Mouse (Mus musculus) hindbrain, embryonic 12.5 days (tissue): ENCODE results near the gene Hoxc9. TPM values are rescaled to one million over a fixed set of nuclear protein-coding genes. Genes with fewer than 3 reads are reported as not detected.
A peak's percentile ranks its signal among the peaks of the same experiment; 100 is the strongest.

Experiments used
- ATAC-seq: fragments of 200-750 bp; cut with Nextera tagmentation; 2 replicates; pipeline ENCODE4 v1.8.0; 2017; ENCODE audit warnings: moderate TSS enrichment; ENCODE audit not compliant: low FRiP score
- H3K27ac ChIP-seq: fragments of 300-500 bp; sonication (generic); 2 replicates; pipeline ENCODE4 v1.5.1; 2016; ENCODE audit warnings: mild to moderate bottlenecking
- H3K27me3 ChIP-seq: fragments of 300-500 bp; sonication (generic); 2 replicates; pipeline ENCODE4 v1.6.1; 2016; ENCODE audit warnings: mild to moderate bottlenecking
- H3K36me3 ChIP-seq: fragments of 300-500 bp; sonication (generic); 2 replicates; pipeline ENCODE4 v1.6.1; 2016; ENCODE audit warnings: mild to moderate bottlenecking
- H3K4me1 ChIP-seq: fragments of 300-500 bp; sonication (generic); 2 replicates; pipeline ENCODE4 v1.6.1; 2016
- H3K4me2 ChIP-seq: fragments of 300-500 bp; sonication (generic); replicated peaks from 2 replicates; pipeline ENCODE4 v1.6.1; 2016; ENCODE audit warnings: mild to moderate bottlenecking
- H3K4me3 ChIP-seq: fragments of 300-500 bp; sonication (generic); 2 replicates; pipeline ENCODE4 v1.5.1; 2016; ENCODE audit warnings: mild to moderate bottlenecking
- H3K9ac ChIP-seq: fragments of 300-500 bp; sonication (generic); 2 replicates; pipeline ENCODE4 v1.6.1; 2016; ENCODE audit warnings: mild to moderate bottlenecking, moderate library complexity
- H3K9me3 ChIP-seq: fragments of 300-500 bp; sonication (generic); replicated peaks from 2 replicates; pipeline ENCODE4 v1.6.1; 2016; ENCODE audit warnings: mild to moderate bottlenecking
- WGBS: fragments of 180-500 bp; shearing (Covaris S2); methylation state at CpG from one replicate; pipeline ENCODE4 v1.1.7; 2016; 5-methylcytosine and 5-hydroxymethylcytosine counted together
- polyA plus RNA-seq: library from polyadenylated mRNA; unstranded; fragments of >200 nt; fragmentation: Nextera tagmentation; extraction: Ambion mirVana; gene quantifications from 2 replicates; pipeline ENCODE4 v1.2.1, GENCODE M21; 2016

Hoxc9 gene
- polyA plus RNA-seq, 1 experiment from 2014 or later: not detected

DNA sequence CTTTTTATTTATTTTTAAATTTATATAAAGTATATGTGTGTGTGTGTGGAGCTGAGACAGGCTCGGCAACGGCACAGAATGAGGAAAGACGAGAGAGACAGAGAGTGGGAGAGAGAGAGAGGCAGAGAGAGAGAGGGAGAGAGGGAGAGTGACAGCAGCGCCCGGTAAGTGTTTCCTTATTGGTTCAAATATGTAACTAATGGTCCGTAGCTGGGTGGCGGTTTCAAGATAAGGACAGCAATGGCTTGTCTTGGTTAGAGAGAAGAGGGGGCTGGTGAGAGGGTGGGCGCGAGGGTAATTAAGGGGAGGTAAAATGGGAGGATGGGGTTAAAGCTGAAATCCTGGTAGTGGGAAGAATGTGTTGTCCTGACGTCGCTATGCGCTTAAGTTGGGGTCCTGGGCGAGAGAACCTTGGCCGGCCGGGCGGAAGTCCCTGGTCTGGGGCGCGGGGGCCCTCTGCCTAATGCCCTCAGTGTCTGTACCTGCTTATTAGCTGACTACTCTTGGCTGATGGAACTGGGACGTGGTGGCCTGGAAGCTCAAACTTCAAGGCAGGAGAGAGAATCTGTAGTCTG lies 22.5 kb downstream of the Hoxc9 start:
- Histone ChIP-seq H3K9me3 (no peaks in the 10 kb centered on the region), H3K4me2 (peak overlapping the region; percentile 49), H3K27me3 (peaks cover 97% of the 10 kb centered on the region), H3K4me3 (peak overlapping the region; percentile 29; the same call in 1 of the 2 replicates), H3K9ac (no peak overlapping the region), H3K27ac (no peak overlapping the region), H3K4me1 (peaks cover 7% of the 10 kb centered on the region), H3K36me3 (no peaks in the 10 kb centered on the region)
- no peak for ATAC-seq
- WGBS: 1% methylated on average over 19 of the region's 19 CpGs

DNA sequence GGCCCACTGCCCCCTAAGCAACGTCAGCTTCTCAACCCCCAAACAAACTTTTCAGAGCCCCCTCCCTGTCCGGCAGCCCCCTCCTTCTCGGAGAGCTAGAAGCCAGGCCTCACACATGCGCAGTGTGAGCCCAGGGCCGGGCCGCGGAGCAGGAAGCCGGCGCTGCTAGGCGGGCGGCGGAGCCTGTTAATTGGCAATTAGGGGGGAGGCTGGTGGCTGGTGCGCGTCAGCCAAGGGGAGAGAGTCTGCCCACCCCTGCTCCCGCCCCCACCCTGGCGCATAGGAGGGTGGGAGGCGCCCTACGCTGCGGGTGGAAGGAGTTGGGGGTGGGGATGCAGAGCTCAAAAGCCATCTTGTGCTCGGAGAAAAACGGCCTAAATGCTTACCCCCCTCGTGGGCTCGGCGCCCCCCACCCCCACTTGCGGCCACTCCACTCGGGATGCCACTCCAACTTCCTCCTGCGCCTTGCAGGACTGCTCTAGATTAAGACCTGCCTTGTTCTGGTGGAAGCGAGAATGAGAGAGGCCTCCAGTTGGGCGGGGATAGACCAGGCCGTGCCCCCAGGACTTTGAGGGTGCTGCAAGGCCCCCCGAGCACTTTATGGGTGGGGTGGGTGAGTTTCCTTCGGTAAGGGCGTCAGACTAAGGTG lies 23.1 kb downstream of the Hoxc9 start:
- 0 out of 2 replicates have a peak overlapping the region, but pooled peaks have one; percentile 18 for H3K9ac ChIP-seq

DNA sequence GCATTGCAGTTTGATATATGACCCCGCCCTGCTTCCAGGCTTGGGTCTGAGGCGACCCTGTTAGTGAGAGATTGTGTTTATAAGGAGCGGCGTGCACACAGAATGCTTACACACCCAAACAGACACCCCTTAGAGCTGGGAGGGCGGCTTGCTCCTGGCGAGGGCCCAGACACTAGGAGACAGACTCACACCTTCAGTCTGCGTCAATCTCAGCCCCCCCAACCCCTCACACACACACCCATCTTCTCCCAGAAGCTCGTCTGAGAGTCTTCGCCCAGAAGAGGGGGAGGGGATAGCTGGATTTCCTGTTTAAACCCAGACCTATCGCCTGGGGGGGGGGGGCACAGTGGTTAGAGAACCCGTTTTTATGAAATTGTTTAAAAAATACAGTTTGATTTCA lies 23.7 kb downstream of the Hoxc9 start:
- ATAC-seq: no peak
- no peak overlapping the region for H3K9ac ChIP-seq
- H3K4me1 ChIP-seq: peaks cover 7% of the 10 kb centered on the region
- H3K4me2 ChIP-seq: no peak overlapping the region
- no peaks in the 10 kb centered on the region for H3K9me3 ChIP-seq
- no peaks in the 10 kb centered on the region for H3K36me3 ChIP-seq
- no peak overlapping the region; the same call in 1 of the 2 replicates for H3K4me3 ChIP-seq
- H3K27ac ChIP-seq: no peak overlapping the region
- H3K27me3 ChIP-seq: peaks cover 97% of the 10 kb centered on the region
- WGBS: 4% methylated on average over 9 of the region's 11 CpGs

More for the DNA sequence above, 23.1 kb downstream of the Hoxc9 start:
- WGBS: under 1% methylated on average over 31 of the region's 33 CpGs
- Histone ChIP-seq H3K4me3 (peak overlapping the region; percentile 29), H3K4me2 (peak overlapping the region; percentile 49), H3K4me1 (peaks cover 7% of the 10 kb centered on the region), H3K27me3 (peaks cover 97% of the 10 kb centered on the region), H3K9me3 (no peaks in the 10 kb centered on the region), H3K36me3 (no peaks in the 10 kb centered on the region), H3K27ac (no peak overlapping the region)
- peak; percentile 61 for ATAC-seq

DNA sequence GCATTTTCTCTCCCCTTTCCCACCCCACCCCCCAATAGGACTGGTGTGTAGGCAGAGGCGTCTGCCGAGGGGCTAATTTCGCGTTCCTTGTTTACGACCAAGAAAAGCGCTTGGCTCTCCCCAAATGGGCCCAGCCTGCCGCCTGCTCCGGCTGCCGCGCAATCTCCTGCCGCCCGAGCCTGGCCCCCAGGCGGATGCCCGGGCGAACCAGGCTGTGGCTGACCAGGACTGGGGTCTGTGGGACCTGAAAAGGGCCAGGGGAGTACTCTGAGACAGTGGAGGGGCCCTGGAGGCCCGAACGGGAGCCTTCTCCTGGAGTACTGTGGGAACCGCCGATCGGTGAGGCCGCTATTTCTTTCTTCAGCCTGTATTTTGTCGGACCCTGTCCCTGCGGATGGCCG lies 24.3 kb downstream of the Hoxc9 start:
- WGBS: 1% methylated on average over 24 of the region's 24 CpGs

DNA sequence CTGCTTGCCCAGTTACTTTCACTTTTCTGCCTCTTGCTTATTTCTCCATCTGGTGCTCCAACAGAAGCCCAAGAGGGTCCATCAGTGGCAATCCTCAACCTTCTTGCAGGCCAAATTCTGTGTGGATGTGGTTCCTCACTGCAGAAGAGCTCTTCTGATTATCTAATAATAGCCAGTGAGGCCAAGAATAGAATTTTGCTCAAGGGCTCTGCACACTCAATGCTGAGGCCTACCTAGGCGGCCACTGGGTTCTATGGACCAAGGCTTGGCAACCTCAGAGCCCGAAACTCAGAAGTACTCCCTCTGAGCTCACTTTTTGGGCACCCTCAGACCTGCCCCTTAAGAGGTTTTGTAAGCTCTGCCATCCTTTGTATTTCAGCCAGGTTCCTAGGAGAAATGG lies 25.1 kb downstream of the Hoxc9 start:
- Histone ChIP-seq H3K4me3 (no peak overlapping the region), H3K36me3 (no peaks in the 10 kb centered on the region), H3K9ac (no peak overlapping the region), H3K4me1 (peaks cover 7% of the 10 kb centered on the region), H3K4me2 (no peak overlapping the region), H3K27ac (no peak overlapping the region), H3K27me3 (peaks cover 99% of the 10 kb centered on the region), H3K9me3 (no peaks in the 10 kb centered on the region)
- 10% methylated on average over 2 of the region's 2 CpGs for WGBS
- ATAC-seq: no peak

More for the DNA sequence above, 24.3 kb downstream of the Hoxc9 start:
- Histone ChIP-seq H3K4me1 (peaks cover 7% of the 10 kb centered on the region), H3K36me3 (no peaks in the 10 kb centered on the region), H3K27me3 (peaks cover 97% of the 10 kb centered on the region), H3K4me2 (no peak overlapping the region), H3K4me3 (0 out of 2 replicates have a peak overlapping the region, but pooled peaks have one; percentile 2), H3K27ac (no peak overlapping the region), H3K9me3 (no peaks in the 10 kb centered on the region), H3K9ac (no peak overlapping the region)
- no peak for ATAC-seq

DNA sequence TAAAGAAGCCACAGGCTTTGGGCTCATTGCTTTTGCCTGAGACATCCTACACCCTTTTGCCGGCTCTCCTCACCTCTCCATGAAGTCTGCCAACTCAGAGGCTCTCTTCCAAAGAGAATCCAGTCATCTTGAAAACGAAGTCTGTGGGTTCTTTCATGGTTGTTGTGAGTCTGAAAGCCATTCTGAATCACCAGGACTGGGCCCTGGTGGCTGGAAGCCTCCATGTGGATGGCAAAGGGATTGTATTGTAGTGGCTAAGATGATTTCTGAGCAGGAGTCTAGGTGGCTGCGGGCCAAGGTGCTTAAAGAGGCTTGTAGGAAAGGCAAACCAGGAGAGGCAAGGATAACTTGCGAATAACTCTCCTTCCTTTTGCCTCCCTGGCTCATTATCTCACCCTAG lies 25.9 kb downstream of the Hoxc9 start:
- 5% methylated on average over 4 of the region's 4 CpGs for WGBS
- H3K27ac ChIP-seq: no peak overlapping the region

DNA sequence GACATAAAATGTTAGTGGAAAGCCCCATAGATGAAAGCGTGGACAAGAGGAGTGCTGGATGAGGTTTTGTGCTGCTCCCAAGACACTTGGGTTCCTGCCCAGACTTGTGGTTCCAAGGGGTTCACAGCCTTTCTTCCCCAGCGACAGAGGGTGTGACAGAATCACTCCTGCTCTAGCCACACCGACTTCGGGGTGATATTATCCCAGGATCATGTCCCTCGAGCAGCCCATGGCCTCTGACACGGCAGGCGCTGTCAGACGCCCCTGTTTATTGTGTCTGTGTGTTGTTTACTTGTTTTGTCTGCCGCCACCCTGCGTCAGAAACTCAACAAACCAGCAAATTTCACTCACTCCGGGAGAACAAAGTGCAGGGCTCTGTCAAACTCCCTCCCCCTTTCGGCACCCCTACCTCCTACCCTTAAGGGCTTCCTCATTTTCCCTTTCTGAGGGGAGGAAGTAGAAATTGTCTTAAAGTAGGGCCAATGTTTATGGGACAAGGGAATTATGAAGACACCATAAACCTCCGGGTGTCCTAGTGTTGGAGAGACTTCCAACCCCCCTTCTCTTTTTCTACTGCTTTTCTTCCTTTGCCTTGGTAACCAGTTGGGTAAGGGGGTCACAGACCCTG lies 26.7 kb downstream of the Hoxc9 start:
- ATAC-seq: no peak
- Histone ChIP-seq H3K36me3 (no peaks in the 10 kb centered on the region), H3K9ac (no peak overlapping the region), H3K27ac (no peak overlapping the region), H3K4me2 (no peak overlapping the region), H3K9me3 (no peaks in the 10 kb centered on the region), H3K4me1 (peaks cover 7% of the 10 kb centered on the region), H3K27me3 (peaks cover 100% of the 10 kb centered on the region), H3K4me3 (no peak overlapping the region)
- 1% methylated on average over 13 of the region's 13 CpGs for WGBS

More for the DNA sequence above, 25.9 kb downstream of the Hoxc9 start:
- Histone ChIP-seq H3K9ac (no peak overlapping the region), H3K27me3 (peaks cover 100% of the 10 kb centered on the region), H3K36me3 (no peaks in the 10 kb centered on the region), H3K4me3 (no peak overlapping the region), H3K4me2 (no peak overlapping the region), H3K9me3 (no peaks in the 10 kb centered on the region), H3K4me1 (peaks cover 7% of the 10 kb centered on the region)
- ATAC-seq: no peak

DNA sequence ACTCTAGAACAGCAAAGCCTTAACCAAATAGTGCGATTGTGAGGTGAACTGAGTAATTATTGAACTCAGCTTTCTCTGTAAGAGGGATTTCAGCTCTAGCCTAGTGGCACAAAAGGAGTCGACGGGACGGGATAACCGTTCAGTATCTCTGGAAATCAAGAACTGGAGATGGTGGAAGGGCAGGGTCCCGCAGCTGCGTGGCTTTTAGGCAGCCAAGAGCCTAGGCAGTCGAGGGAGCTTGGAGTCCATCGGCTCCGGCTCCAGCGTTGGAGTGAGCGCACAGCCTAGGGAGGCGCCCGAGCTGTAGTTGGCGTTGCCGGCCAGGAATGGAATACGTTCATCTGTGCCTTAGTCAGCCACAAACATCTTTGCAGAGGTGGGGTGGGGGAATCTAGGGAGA lies 29.1 kb downstream of the Hoxc9 start:
- Histone ChIP-seq H3K27ac (no peak overlapping the region), H3K9me3 (no peaks in the 10 kb centered on the region), H3K4me3 (no peak overlapping the region), H3K4me1 (no peaks in the 10 kb centered on the region), H3K27me3 (peaks cover 100% of the 10 kb centered on the region), H3K9ac (no peak overlapping the region), H3K36me3 (no peaks in the 10 kb centered on the region), H3K4me2 (no peak overlapping the region)
- WGBS: 2% methylated on average over 17 of the region's 17 CpGs
- no peak for ATAC-seq

DNA sequence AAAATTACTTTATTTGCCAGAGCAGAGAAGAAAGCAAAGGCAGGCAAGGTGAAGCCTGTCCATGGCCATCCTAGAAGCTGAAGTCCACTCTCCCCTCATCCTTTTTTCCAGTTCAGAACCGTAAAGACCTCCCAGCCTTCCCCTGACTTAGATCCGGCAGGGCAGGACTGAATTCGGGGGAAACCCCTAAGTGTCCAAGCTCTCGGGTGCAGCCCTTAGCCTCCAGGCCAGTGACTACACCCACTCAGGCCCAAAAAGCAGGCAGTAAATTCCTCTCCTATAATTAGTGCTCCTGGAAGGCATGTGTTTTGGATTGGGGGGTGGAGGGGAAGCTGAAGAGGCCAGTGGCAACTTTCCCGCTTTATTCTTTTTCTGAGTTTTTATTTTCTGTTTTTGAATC lies 29.6 kb downstream of the Hoxc9 start:
- Histone ChIP-seq H3K9me3 (no peaks in the 10 kb centered on the region), H3K27me3 (peaks cover 100% of the 10 kb centered on the region), H3K4me1 (no peaks in the 10 kb centered on the region), H3K36me3 (no peaks in the 10 kb centered on the region), H3K27ac (no peak overlapping the region), H3K9ac (no peak overlapping the region), H3K4me3 (no peak overlapping the region), H3K4me2 (no peak overlapping the region)
- WGBS: 5% methylated on average over 5 of the region's 5 CpGs
- ATAC-seq: no peak

DNA sequence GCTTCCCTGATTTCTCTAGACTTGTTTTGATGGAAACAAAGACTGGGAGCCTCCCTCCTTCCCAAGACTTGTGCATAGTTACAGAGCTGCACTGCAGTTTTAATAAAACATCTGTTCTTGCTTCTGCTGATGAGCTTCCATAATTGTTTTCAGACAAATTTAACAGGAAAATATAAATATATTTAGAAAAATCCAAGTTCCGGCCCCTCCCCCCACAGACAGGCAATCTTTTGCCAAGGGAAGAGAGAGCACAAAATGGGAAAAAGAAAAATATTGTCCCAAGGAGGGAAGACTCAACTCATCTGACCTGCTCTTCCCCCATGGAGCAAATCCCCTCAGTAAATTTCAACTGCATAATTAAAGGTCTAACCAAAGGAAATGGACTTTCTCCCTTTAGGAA lies 30.1 kb downstream of the Hoxc9 start:
- no peak overlapping the region for H3K27ac ChIP-seq
- H3K4me3 ChIP-seq: no peak overlapping the region
- H3K4me1 ChIP-seq: no peaks in the 10 kb centered on the region
- no peak for ATAC-seq
- H3K9me3 ChIP-seq: no peaks in the 10 kb centered on the region
- peaks cover 100% of the 10 kb centered on the region for H3K27me3 ChIP-seq
- H3K36me3 ChIP-seq: no peaks in the 10 kb centered on the region
- H3K9ac ChIP-seq: no peak overlapping the region
- WGBS: 18% methylated on average over 1 of the region's 1 CpGs
- H3K4me2 ChIP-seq: no peak overlapping the region

DNA sequence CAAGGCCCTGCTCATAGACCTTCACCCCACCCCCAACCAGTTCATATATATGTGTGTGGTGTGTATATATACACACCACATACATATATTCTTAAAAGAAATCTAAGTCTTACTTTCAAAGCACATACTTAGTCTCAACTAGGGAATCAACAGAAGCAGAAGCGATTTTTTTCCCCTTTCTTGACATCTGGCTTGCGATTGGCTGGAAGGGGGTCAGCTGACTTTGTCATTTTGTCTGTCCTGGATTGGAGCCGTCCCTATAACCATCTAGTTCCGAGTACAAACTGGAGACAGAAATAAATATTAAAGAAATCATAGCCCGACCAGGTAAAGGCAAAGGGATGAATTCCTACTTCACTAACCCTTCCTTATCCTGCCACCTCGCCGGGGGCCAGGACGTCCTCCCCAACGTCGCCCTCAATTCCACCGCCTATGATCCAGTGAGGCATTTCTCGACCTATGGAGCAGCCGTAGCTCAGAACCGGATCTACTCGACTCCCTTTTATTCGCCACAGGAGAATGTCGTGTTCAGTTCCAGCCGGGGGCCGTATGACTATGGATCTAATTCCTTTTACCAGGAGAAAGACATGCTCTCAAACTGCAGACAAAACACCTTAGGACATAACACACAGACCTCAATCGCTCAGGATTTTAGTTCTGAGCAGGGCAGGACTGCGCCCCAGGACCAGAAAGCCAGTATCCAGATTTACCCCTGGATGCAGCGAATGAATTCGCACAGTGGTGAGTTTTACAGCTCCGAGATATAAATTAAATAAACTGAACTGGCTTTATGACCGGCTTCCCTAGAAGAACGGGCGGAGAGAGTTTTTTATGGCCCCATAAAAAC lies 33.2 kb downstream of the Hoxc9 start:
- peak overlapping the region; percentile 24; the same call in 1 of the 2 replicates for H3K4me2 ChIP-seq
- H3K36me3 ChIP-seq: no peaks in the 10 kb centered on the region
- H3K9ac ChIP-seq: no peak overlapping the region
- H3K9me3 ChIP-seq: no peaks in the 10 kb centered on the region
- no peak overlapping the region for H3K27ac ChIP-seq
- 1% methylated on average over 27 of the region's 27 CpGs for WGBS
- H3K27me3 ChIP-seq: peaks cover 98% of the 10 kb centered on the region
- H3K4me1 ChIP-seq: 0 out of 2 replicates have a peak, but pooled peaks cover 3% of the 10 kb centered on the region
- H3K4me3 ChIP-seq: peak overlapping the region; percentile 21
- ATAC-seq: no peak
